Mouse (Mus musculus) embryonic facial prominence, embryonic 15.5 days (tissue): ENCODE measurements around the gene Steap2. TPM values are rescaled to one million over a fixed set of nuclear protein-coding genes. Genes with fewer than 3 reads are reported as not detected.

Source experiments
- ATAC-seq: fragments of 200-750 bp; cut with Nextera tagmentation; 2 replicates; pipeline ENCODE4 v1.8.0; 2017; ENCODE audit warnings: low read depth, moderate TSS enrichment; ENCODE audit not compliant: insufficient number of reproducible peaks, low FRiP score, low TSS enrichment
- H3K27ac ChIP-seq: fragments of 300-500 bp; sonication (generic); replicated peaks from 2 replicates; pipeline ENCODE4 v1.5.1; 2015; ENCODE audit warnings: mild to moderate bottlenecking, inconsistent platforms
- H3K27me3 ChIP-seq: fragments of 300-500 bp; sonication (generic); 2 replicates; pipeline ENCODE4 v1.6.1; 2015; ENCODE audit warnings: inconsistent platforms
- H3K36me3 ChIP-seq: fragments of 300-500 bp; sonication (generic); 2 replicates; pipeline ENCODE4 v1.6.1; 2015; ENCODE audit warnings: mild to moderate bottlenecking, inconsistent platforms
- H3K4me1 ChIP-seq: fragments of 300-500 bp; sonication (generic); 2 replicates; pipeline ENCODE4 v1.6.1; 2015; ENCODE audit warnings: inconsistent platforms
- H3K4me2 ChIP-seq: fragments of 300-500 bp; sonication (generic); replicated peaks from 2 replicates; pipeline ENCODE4 v1.6.1; 2015; ENCODE audit warnings: mild to moderate bottlenecking, inconsistent platforms
- H3K4me3 ChIP-seq: fragments of 300-500 bp; sonication (generic); replicated peaks from 2 replicates; pipeline ENCODE4 v1.5.1; 2015; ENCODE audit warnings: mild to moderate bottlenecking, inconsistent platforms
- H3K9ac ChIP-seq: fragments of 300-500 bp; sonication (generic); 2 replicates; pipeline ENCODE4 v1.6.1; 2015; ENCODE audit warnings: inconsistent platforms
- H3K9me3 ChIP-seq: fragments of 300-500 bp; sonication (generic); replicated peaks from 2 replicates; pipeline ENCODE4 v1.6.1; 2016; ENCODE audit warnings: inconsistent platforms
- WGBS: fragments of 180-500 bp; shearing (Covaris S2); methylation state at CpG from one replicate; pipeline ENCODE4 v1.1.7; 2015; 5-methylcytosine and 5-hydroxymethylcytosine counted together
- polyA plus RNA-seq: library from polyadenylated mRNA; unstranded; fragments of >200 nt; fragmentation: Nextera tagmentation; extraction: Ambion mirVana; gene quantifications from 2 replicates; pipeline ENCODE4 v1.2.1, GENCODE M21; 2015

The Steap2 gene
- polyA plus RNA-seq, 1 experiment from 2014 or later = 6.2 TPM

DNA sequence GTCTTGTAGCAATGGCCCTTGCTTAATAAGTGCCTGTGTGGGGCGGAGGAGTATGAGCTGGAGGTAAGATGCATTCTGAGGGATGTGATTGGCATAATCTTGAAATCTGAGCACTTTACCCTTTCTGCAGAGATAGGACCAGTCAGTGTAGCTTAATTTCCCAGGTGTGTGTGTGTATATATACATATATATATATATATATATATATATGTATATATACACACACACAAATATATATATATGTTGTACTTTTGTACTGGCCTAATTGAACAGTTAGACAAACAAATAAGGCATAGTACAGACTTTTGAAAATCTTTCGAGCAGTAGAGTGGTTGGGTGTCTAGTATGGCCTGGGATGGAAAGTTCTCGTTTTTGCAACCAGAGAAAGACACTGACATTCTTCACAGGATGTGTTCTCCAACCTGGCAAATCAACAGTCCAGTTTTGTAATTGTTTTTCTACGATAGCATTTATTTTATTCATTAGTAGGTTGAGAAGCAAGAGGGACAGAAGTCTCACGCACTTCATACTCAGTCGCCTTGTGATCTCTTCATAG lies 29.9 kb downstream of the Steap2 start:
- WGBS = 47% methylated on average over 6 of the region's 6 CpGs
- ATAC-seq = peak; percentile 8; the same call in 1 of the 2 replicates

DNA sequence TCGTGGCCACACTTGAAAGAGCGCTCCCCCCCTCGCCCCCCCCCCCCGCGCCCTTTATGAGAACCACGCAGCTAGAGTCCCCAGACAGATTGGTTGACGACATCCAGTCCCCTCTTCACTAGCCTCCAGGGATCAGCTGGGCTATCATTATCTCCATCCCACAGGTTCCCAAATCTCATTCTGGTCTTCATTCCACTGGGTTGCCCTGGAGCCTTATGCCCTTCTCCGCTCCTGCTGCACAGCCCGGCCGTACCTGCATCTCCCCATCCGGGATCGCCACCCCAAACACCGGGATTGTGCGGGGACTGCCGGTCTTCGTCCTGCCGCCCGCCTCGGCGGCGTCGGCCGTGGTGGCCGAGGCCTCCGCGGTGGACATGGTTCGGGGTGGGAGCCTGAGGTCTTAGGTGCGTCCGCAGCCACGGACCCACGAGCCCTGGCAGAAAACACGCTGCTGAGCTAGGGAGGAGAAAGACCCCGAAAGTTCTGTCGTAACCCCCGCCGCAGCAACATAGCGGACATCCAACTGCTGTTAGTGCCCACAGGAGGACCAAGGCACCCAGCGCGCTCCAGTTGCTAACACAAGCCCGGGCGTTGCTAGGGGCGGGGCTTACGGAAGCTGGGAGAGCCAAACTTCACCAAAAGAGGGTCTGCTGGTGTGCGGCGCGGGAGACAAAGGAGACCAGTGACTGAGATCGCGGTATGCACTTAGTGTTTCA lies 30.6 kb downstream of the Steap2 start, which contains the start of gene Cfap69:
Cfap69 (minus strand) TSS at position 585 of the 716 bp plus-strand sequence.
- peak within 1 kb of the TSS; percentile 70 for H3K4me3 ChIP-seq
- no peaks in the 10 kb centered on the region for H3K27me3 ChIP-seq
- peak; percentile 89 for ATAC-seq
- WGBS = 0% methylated on average over 48 of the region's 48 CpGs
- H3K9ac ChIP-seq = peak within 1 kb of the TSS; percentile 64
- H3K9me3 ChIP-seq = no peaks in the 10 kb centered on the region
- H3K27ac ChIP-seq = no peak within 1 kb of the TSS
- H3K4me1 ChIP-seq = 0 out of 2 replicates have a peak, but pooled peaks cover 3% of the 10 kb centered on the region
- no peaks in the 10 kb centered on the region for H3K36me3 ChIP-seq
- peak within 1 kb of the TSS; percentile 99 for H3K4me2 ChIP-seq

More for the DNA sequence above, 29.9 kb downstream of the Steap2 start:
- Histone ChIP-seq H3K4me2 (peak overlapping the region; percentile 99), H3K9ac (peak overlapping the region; percentile 64; the same call in 1 of the 2 replicates), H3K27ac (no peak overlapping the region), H3K4me3 (peak overlapping the region; percentile 70), H3K4me1 (0 out of 2 replicates have a peak, but pooled peaks cover 3% of the 10 kb centered on the region), H3K36me3 (no peaks in the 10 kb centered on the region), H3K9me3 (no peaks in the 10 kb centered on the region), H3K27me3 (no peaks in the 10 kb centered on the region)

DNA sequence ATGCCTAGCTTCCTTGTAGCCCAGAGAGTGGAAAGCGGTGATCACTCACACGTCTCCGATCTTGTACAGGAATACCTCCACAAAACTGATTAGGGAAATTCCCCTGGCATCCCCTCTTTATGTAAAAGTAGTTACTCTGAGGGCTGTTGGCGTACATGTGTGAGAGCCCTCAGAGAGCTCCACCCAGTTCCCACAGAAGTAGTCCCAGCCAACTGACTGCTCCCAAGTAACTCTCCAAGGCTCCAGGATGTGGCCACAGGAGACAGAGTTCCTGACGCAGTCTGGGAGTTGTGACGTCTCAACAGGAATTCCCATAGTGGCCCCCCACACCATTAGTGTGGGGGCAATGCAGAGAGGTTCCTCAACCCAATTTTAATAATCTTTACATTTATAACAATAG lies 31.3 kb downstream of the Steap2 start:
- Histone ChIP-seq H3K4me2 (peak overlapping the region; percentile 99), H3K27me3 (no peaks in the 10 kb centered on the region), H3K9ac (no peak overlapping the region), H3K9me3 (no peaks in the 10 kb centered on the region), H3K27ac (no peak overlapping the region), H3K4me1 (0 out of 2 replicates have a peak, but pooled peaks cover 3% of the 10 kb centered on the region), H3K36me3 (no peaks in the 10 kb centered on the region), H3K4me3 (peak overlapping the region; percentile 70)
- whole genome bisulfite sequencing = 35% methylated on average over 6 of the region's 6 CpGs
- ATAC-seq = no peak; the same call in 1 of the 2 replicates

DNA sequence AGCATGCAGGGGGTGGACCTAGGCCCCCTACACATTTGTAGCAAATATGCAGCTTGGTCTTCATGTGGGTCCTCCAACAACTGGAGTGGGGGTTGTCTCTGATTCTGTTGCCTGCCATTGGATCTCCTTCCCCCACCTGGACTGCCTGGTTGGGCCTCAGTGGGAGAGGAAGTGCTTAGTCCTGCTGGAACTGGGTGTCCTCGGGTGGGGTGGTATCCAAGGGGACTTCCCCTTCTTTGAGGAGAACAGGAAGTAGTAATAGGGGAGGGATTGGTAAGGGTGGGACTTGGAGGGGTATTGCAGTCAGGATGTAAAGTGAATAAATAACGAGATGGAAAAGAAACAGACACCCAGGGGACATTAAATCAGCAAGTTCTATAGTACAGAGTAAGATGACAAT lies 35.7 kb downstream of the Steap2 start:
- Histone ChIP-seq H3K36me3 (no peaks in the 10 kb centered on the region), H3K9ac (no peak overlapping the region), H3K4me1 (no peaks in the 10 kb centered on the region), H3K4me3 (no peak overlapping the region), H3K9me3 (no peaks in the 10 kb centered on the region), H3K4me2 (no peak overlapping the region), H3K27me3 (no peaks in the 10 kb centered on the region), H3K27ac (no peak overlapping the region)
- 52% methylated on average over 2 of the region's 2 CpGs for WGBS
- no peak for ATAC-seq

DNA sequence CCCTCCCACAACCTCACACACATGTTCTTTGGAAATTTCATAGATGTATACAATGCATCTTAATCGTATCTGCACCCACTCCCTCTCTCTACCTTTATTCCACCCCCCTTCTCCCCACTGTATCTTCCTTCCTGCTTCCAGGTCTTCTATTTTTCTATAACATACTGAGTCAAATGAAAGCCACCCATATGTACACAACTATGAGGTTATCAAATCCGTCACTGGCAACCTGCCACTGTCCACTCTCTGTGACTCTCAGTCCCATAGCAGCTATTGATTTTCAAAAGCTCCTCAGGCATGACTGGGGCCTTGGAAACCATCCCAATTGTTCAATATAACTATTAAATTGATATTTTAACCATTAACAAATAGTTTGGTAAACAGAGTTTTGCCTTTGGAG lies 36.4 kb downstream of the Steap2 start:
- no peak for ATAC-seq
- WGBS = 64% methylated on average over 2 of the region's 2 CpGs
- Histone ChIP-seq H3K9ac (no peak overlapping the region), H3K27ac (no peak overlapping the region), H3K36me3 (no peaks in the 10 kb centered on the region), H3K4me1 (no peaks in the 10 kb centered on the region), H3K4me2 (no peak overlapping the region), H3K9me3 (no peaks in the 10 kb centered on the region), H3K4me3 (no peak overlapping the region), H3K27me3 (no peaks in the 10 kb centered on the region)

DNA sequence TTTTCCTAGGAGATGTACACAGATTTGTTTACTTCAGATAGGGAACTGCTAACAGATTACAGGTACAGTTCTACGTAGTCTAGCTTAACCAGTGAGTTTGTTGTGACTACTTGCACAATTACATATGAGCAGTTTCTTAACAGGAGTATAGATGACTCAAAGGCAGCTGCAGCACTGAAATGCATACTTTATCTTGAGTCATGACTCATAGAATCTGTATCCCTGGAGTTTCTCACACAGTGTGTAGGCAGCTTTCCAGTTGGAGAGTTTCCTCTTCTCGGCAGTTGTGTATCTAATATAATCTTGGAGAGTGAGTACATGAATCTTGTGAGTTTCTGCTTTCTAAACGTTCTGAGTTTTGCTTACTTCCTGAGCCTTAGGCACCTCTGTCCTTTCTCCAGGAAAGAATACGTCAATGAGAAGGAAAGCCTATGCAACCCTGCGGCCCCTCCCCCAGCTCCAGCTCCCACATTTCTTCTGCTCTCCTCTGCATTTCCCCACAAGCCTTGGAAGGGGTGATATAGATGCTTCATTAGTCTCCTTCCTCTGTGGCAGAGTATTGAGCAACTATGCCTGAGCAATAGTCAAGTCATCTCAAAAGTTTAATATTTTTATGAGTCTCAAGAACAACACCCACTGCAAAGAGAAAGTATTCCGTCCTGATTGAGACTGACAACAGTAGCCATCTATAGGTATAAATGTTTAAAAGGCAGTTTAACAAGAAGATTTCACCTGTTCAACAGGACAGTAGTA lies 45.4 kb downstream of the Steap2 start:
- peak; percentile 65; the same call in 1 of the 2 replicates for ATAC-seq
- H3K27ac ChIP-seq = no peak overlapping the region
- no peak overlapping the region for H3K4me3 ChIP-seq
- H3K27me3 ChIP-seq = no peaks in the 10 kb centered on the region
- H3K9me3 ChIP-seq = no peaks in the 10 kb centered on the region
- H3K4me2 ChIP-seq = no peak overlapping the region
- H3K4me1 ChIP-seq = no peaks in the 10 kb centered on the region
- no peaks in the 10 kb centered on the region for H3K36me3 ChIP-seq
- WGBS = 57% methylated on average over 6 of the region's 6 CpGs
- H3K9ac ChIP-seq = no peak overlapping the region

DNA sequence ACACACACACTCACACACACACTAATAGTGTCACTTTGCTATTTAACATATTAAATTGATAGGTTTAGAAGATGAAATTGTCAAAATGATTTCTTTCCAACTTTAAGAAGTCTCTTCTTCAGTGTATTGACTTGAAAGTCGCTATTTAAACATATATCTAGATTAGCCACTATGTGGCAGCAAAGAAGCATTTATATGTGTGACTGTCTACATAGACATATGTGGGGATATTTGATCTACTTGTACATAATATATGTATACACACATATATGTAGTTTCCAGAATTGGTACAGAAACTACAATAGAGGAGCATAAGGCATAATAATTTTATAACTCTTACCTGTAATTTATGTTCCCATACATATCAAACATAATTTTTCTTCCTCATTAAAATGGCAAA lies 48.2 kb downstream of the Steap2 start:
- Histone ChIP-seq H3K4me1 (no peaks in the 10 kb centered on the region), H3K4me3 (no peak overlapping the region), H3K36me3 (no peaks in the 10 kb centered on the region), H3K4me2 (no peak overlapping the region), H3K9me3 (no peaks in the 10 kb centered on the region), H3K27ac (no peak overlapping the region), H3K9ac (no peak overlapping the region), H3K27me3 (no peaks in the 10 kb centered on the region)
- WGBS = 4% methylated on average over 1 of the region's 1 CpGs
- no peak for ATAC-seq

DNA sequence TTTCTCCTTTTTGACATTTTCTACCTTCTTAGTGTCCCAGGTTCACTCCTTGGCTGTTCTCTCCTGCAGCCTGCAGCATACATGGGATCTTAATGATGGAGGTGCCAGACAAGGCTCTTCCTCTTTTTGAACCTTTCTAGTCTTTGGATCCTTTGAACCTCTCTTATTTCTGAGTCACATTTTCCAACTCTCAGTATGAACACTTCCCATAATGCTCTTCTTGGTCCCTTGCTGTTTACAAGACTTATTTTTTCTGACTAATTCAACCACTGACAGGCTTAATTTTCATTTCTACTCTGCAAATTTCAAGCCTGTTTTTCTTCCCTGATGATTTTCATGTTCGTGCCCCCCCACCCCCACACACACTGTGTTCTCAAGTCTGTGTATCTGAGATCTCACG lies 55.9 kb downstream of the Steap2 start:
- Histone ChIP-seq H3K4me3 (no peak overlapping the region), H3K4me1 (no peaks in the 10 kb centered on the region), H3K36me3 (no peaks in the 10 kb centered on the region), H3K9me3 (no peaks in the 10 kb centered on the region), H3K9ac (no peak overlapping the region), H3K27me3 (no peaks in the 10 kb centered on the region), H3K4me2 (no peak overlapping the region), H3K27ac (no peak overlapping the region)
- 58% methylated on average over 2 of the region's 2 CpGs for WGBS
- ATAC-seq = no peak

DNA sequence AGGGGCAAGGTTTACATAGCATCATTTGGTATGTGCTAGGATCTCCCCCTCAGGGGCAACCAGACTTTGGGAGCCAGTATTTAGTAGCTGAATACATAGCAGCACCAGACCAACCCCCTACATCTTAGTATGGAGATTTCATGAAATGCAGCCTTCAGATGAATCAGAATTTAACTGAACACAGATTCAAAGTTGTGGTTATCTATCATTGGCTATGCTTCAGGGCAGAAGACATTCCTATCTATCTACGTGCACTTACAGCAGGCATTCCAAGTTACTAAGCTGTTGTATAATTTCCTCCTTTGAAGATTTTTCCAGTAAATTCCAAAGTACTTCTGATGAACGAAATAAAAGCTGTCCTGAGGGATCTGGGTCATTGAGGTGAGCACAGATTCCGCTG lies 68.9 kb downstream of the Steap2 start:
- Histone ChIP-seq H3K9ac (no peak overlapping the region), H3K27me3 (no peaks in the 10 kb centered on the region), H3K4me3 (no peak overlapping the region), H3K9me3 (no peaks in the 10 kb centered on the region), H3K4me2 (no peak overlapping the region), H3K4me1 (no peaks in the 10 kb centered on the region), H3K27ac (no peak overlapping the region), H3K36me3 (no peaks in the 10 kb centered on the region)
- no peak for ATAC-seq
- 44% methylated on average over 3 of the region's 3 CpGs for WGBS

DNA sequence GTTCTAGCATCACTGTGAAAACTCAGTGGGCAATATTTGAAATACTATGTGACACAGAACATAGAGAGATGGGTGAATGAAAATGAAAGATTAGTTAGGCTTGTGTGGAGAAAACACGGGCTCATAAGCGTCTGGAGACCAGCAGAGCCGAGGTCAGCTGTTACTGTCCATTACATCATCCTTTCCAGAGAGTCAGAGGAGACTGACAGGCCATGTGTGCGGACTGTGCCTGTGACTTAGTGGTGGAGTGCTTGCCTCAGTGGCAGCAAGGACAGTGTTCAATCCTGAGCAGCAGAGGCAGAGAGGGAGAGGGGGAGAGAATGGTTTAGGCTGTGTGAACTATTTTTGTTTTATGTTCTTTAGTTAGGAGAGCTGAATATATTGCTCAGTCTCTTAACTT lies 76.0 kb downstream of the Steap2 start:
- Histone ChIP-seq H3K27ac (no peak overlapping the region), H3K4me2 (no peak overlapping the region), H3K4me1 (no peaks in the 10 kb centered on the region), H3K27me3 (no peaks in the 10 kb centered on the region), H3K36me3 (no peaks in the 10 kb centered on the region), H3K9ac (no peak overlapping the region), H3K9me3 (no peaks in the 10 kb centered on the region), H3K4me3 (no peak overlapping the region)
- WGBS = 57% methylated on average over 4 of the region's 4 CpGs
- no peak for ATAC-seq
